Mouse (Mus musculus) forebrain, embryonic 14.5 days (tissue): ENCODE measurements around the gene Dnhd1. TPM values are rescaled to one million over a fixed set of nuclear protein-coding genes. Genes with fewer than 3 reads are reported as not detected.
"Not testable (repeated sequence)": the region's sequence is repeated elsewhere in the genome, so short reads cannot be mapped to it uniquely, and the experiment has no call there.

Experiments
- ATAC-seq: fragments of 200-750 bp; cut with Nextera tagmentation; 2 replicates; pipeline ENCODE4 v1.8.0; 2017; ENCODE audit warnings: mild to moderate bottlenecking, moderate library complexity
- DNase-seq: peaks from one replicate; pipeline ENCODE4 v3.0.0-alpha.2; 2015; ENCODE audit warnings: low spot score
- H3K27ac ChIP-seq: fragments of 300-500 bp; sonication (generic); 2 replicates; pipeline ENCODE4 v1.5.1; 2014; ENCODE audit warnings: low read depth, mild to moderate bottlenecking, control low read depth, low read length, moderate library complexity
- H3K27me3 ChIP-seq: fragments of 300-500 bp; sonication (generic); replicated peaks from 2 replicates; pipeline ENCODE4 v1.6.1; 2014; ENCODE audit warnings: low read length, control low read depth, mixed read lengths; ENCODE audit not compliant: control insufficient read depth, insufficient read depth
- H3K36me3 ChIP-seq: fragments of 300-500 bp; sonication (generic); 2 replicates; pipeline ENCODE4 v1.6.1; 2014; ENCODE audit warnings: low read length, control low read depth; ENCODE audit not compliant: control insufficient read depth, insufficient read depth
- H3K4me1 ChIP-seq: fragments of 300-500 bp; sonication (generic); 2 replicates; pipeline ENCODE4 v1.6.1; 2014; ENCODE audit warnings: antibody characterized with exemption, low read length, control low read depth; ENCODE audit not compliant: control insufficient read depth, insufficient read depth
- H3K4me2 ChIP-seq: fragments of 300-500 bp; sonication (generic); 2 replicates; pipeline ENCODE4 v1.6.1; 2014; ENCODE audit warnings: mild to moderate bottlenecking, control low read depth, low read length
- H3K4me3 ChIP-seq: fragments of 300-500 bp; sonication (generic); 2 replicates; pipeline ENCODE4 v1.5.1; 2014; ENCODE audit warnings: low read depth, low read length, control low read depth
- H3K9ac ChIP-seq: fragments of 300-500 bp; sonication (generic); 2 replicates; pipeline ENCODE4 v1.6.1; 2014; ENCODE audit warnings: mild to moderate bottlenecking, low read length, control low read depth, moderate library complexity
- H3K9me3 ChIP-seq: fragments of 300-500 bp; sonication (generic); replicated peaks from 2 replicates; pipeline ENCODE4 v1.6.1; 2016; ENCODE audit warnings: low read length, control low read depth, mixed read lengths; ENCODE audit not compliant: control insufficient read depth
- WGBS: fragments of 180-500 bp; shearing (Covaris S2); extraction: QIAGEN DNeasy Blood & Tissue Kit; methylation state at CpG from one replicate; pipeline ENCODE4 v1.1.7; 2014; 5-methylcytosine and 5-hydroxymethylcytosine counted together
- polyA plus RNA-seq: library from polyadenylated mRNA; unstranded; fragments of >200 nt; fragmentation: Nextera tagmentation; extraction: Ambion mirVana; gene quantifications from 2 replicates; pipeline ENCODE4 v1.2.1, GENCODE M21; 2014

The Dnhd1 gene
- polyA plus RNA-seq, 1 experiment from 2014 or later, result 1.1 TPM

DNA sequence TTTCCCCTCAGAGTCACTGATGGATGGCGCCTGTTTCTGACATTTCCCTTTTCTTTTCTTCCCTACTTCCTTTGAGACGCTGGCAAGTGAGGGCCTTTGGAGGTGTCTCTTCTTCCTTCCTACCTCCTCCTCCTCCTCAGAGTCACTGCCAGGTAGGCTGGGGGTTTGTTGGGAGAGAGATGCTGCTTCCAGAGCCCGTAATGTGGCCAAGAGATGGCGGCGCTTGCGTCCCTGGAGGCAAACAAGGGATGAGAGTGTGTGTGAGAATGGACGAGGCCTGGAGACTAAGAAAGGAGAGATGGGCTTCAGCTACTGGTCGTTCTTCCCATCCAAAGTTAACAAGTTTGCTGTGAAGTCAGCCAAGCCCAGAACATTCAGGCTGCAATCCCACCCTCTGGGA is 84.2 kb downstream of the Dnhd1 start:
- H3K36me3 ChIP-seq, result peaks cover 43% of the 10 kb centered on the region
- ATAC-seq (no peak), DNase-seq (no peak)

DNA sequence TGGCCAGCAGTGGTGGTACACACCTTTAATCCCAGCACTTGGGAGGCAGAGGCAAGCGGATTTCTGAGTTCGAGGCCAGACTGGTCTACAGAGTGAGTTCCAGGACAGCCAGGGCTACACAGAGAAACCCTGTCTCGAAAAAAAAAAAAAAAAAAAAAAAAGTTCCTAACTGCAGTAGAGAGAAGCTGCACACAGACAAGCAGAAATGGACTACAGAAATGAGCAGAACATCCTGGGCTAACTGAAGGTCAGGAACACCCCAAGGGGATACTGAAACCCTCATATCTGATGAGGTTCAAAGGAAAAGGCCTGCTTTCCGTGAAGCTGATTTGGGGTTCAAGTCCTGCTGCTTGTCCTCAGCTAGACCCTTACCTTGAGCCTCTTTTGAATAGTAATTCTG is 84.8 kb downstream of the Dnhd1 start:
- not testable (repeated sequence) for H3K27ac ChIP-seq, DNase-seq, ATAC-seq, H3K9me3 ChIP-seq, H3K27me3 ChIP-seq, H3K4me1 ChIP-seq
- H3K9ac ChIP-seq, result peak overlapping the region; percentile 90
- H3K4me2 ChIP-seq, result peak overlapping the region; percentile 76
- peaks cover 42% of the 10 kb centered on the region for H3K36me3 ChIP-seq
- WGBS, result 65% methylated on average over 4 of the region's 4 CpGs
- peak overlapping the region; percentile 87 for H3K4me3 ChIP-seq

More for the DNA sequence above, 84.2 kb downstream of the Dnhd1 start:
- whole genome bisulfite sequencing, result 88% methylated on average over 8 of the region's 8 CpGs
- H3K4me1 ChIP-seq, result peaks cover 3% of the 10 kb centered on the region; the same call in 1 of the 2 replicates
- H3K27me3 ChIP-seq, result no peaks in the 10 kb centered on the region
- no peaks in the 10 kb centered on the region for H3K9me3 ChIP-seq
- H3K9ac ChIP-seq, result no peak overlapping the region
- no peak overlapping the region for H3K4me2 ChIP-seq
- H3K4me3 ChIP-seq, result no peak overlapping the region
- H3K27ac ChIP-seq, result no peak overlapping the region

DNA sequence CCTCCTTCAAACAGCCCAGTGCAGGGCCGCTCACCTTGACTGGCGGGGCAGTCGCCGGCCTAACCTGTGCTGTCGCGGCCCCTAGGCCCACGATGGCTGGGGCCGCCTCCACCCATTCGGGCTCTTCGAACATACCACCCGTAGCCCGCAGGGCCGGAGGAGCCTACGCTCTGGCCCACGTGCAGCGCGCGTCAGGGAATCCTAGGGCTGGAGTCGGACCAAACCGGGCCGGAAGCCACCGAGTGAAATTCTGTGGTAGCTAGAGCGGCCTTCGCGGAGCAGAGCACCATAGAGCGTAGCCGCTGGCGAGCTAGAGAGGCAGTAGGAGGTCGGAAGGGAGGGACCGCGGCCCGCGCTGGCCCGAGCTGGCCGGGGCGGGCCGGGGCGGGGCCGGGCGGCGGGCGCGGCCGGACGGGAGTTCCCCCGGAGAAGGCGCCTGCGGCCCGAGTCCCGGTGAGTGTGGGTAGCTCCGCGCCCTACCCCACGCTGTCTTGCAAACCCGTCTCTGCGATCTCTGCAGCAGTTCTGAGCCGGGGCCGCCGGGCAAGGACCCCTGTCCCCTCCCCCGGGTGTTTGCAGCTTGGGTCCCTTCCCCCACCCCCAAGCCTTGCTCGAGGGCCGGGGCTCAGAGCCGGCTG is 85.8 kb downstream of the Dnhd1 start, which contains the start of gene Ilk:
TSS of gene Ilk (plus strand) at position 329 of the 638 bp plus-strand sequence.
- Histone ChIP-seq H3K36me3 (peaks cover 43% of the 10 kb centered on the region), H3K4me3 (peak within 1 kb of the TSS; percentile 87), H3K4me2 (peak within 1 kb of the TSS; percentile 76), H3K27ac (peak within 1 kb of the TSS; percentile 66; the same call in 1 of the 2 replicates), H3K9me3 (no peaks in the 10 kb centered on the region), H3K27me3 (no peaks in the 10 kb centered on the region), H3K4me1 (peaks cover 3% of the 10 kb centered on the region; the same call in 1 of the 2 replicates), H3K9ac (peak within 1 kb of the TSS; percentile 90)
- WGBS, result under 1% methylated on average over 53 of the region's 62 CpGs
- ATAC-seq (peak; percentile 97), DNase-seq (peak; percentile 92)

DNA sequence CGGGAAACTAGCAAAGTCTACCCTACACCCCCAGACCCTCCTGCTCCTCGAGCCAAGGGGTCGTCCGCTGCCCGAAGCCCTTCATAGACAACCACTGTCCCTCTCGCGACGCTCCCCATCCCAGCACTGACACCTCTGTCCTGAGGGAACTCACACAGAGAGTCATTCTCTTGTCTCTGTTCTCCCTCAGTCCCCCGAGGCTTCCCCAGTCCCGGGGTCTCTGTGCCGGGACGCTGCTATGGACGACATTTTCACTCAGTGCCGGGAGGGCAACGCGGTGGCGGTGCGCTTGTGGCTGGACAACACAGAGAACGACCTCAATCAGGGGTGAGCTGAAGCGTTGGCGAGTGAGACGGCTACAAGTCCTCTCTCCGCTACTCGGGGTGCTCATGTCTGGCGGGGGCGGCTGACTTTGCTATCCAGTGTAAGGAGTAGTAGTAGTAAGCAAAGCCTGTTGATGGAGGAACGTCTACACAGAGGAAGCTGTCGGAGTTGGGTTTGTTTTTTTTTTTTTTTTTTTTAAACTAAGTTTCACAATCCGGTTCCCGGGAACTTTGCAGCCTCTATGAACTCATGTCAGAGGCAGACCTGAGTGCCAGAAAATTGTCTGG is 86.4 kb downstream of the Dnhd1 start, which contains the start of gene Rrp8:
TSS of gene Rrp8 (minus strand) at position 475 of the 611 bp plus-strand sequence.
- DNase-seq, result no peak
- no peak; the same call in 1 of the 2 replicates for ATAC-seq
- H3K9ac ChIP-seq, result peak within 1 kb of the TSS; percentile 90
- peak within 1 kb of the TSS; percentile 87 for H3K4me3 ChIP-seq
- WGBS, result under 1% methylated on average over 30 of the region's 30 CpGs
- peak within 1 kb of the TSS; percentile 66; the same call in 1 of the 2 replicates for H3K27ac ChIP-seq
- peak within 1 kb of the TSS; percentile 76 for H3K4me2 ChIP-seq
- no peaks in the 10 kb centered on the region for H3K27me3 ChIP-seq
- H3K36me3 ChIP-seq, result peaks cover 46% of the 10 kb centered on the region
- H3K9me3 ChIP-seq, result no peaks in the 10 kb centered on the region
- H3K4me1 ChIP-seq, result peaks cover 3% of the 10 kb centered on the region; the same call in 1 of the 2 replicates

DNA sequence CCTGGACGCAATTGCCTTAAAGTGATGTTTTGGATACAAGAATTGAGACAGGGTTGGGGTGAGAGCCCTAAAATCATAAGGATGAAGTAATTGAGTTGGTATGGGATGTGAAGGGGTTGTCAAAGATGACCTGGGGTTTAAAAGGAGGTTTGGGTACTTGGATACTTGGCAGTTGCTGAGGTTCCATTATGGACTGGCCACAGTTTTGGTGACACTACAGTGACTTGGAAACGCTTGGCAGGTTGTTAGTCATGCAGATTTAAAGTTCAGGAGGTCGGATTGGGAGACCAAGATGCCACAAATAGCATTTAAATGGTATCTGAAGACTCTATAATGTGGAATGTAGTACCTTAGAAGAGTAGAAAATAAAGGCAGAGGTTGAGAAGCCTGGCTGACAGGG is 87.0 kb downstream of the Dnhd1 start:
- 46% methylated on average over 3 of the region's 3 CpGs for WGBS
- no peak for ATAC-seq
- peak overlapping the region; percentile 90 for H3K9ac ChIP-seq

DNA sequence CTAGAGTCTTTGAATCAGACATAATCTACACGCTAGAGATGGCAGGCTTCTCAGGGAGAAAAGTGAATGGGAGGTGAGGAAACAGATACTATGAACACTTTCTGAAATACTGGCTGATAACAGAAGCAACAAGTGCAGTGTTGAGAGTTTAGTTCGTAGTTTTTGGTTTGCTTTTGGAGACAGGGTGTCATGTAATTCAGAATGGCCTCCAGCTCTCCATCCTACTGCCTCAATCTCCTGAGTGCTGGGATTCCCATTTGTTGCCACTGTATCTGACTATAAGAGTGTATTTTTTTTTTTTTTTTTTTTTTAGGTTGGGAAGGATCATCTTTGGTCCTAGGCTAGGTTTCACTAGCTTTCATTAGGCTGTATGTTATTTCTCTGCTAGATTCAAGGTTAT is 87.7 kb downstream of the Dnhd1 start:
- no peak overlapping the region for H3K4me3 ChIP-seq
- no peak for DNase-seq
- H3K27me3 ChIP-seq, result no peaks in the 10 kb centered on the region
- H3K4me2 ChIP-seq, result peak overlapping the region; percentile 76
- peaks cover 3% of the 10 kb centered on the region; the same call in 1 of the 2 replicates for H3K4me1 ChIP-seq
- WGBS, result 81% methylated on average over 2 of the region's 2 CpGs
- ATAC-seq, result no peak
- no peak overlapping the region for H3K27ac ChIP-seq
- H3K36me3 ChIP-seq, result peaks cover 45% of the 10 kb centered on the region
- H3K9ac ChIP-seq, result no peak overlapping the region
- H3K9me3 ChIP-seq, result no peaks in the 10 kb centered on the region

More for the DNA sequence above, 87.0 kb downstream of the Dnhd1 start:
- no peak for DNase-seq
- Histone ChIP-seq H3K27ac (no peak overlapping the region), H3K9me3 (no peaks in the 10 kb centered on the region), H3K36me3 (peaks cover 46% of the 10 kb centered on the region), H3K4me1 (peaks cover 3% of the 10 kb centered on the region; the same call in 1 of the 2 replicates), H3K4me3 (peak overlapping the region; percentile 87), H3K27me3 (no peaks in the 10 kb centered on the region), H3K4me2 (peak overlapping the region; percentile 76)

DNA sequence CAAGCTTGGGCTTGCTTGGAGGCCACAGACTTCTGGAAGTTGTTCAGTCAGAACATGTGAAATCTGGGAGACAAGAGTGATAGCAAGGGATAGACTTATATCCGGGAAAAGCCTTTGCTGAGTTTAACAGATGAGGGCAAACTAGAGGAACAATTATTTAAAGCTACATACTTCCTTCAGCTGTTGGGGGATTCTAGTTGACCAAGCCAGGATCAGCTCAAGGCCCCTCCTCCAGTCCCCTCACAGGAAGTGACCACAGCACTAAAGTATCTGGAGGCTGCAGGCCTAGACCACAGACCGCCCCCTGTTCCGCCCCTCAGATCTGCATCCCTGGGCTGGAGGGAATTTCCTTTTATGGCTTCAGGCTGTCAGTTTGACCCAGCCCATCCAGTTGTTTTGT is 88.3 kb downstream of the Dnhd1 start:
- H3K36me3 ChIP-seq, result peaks cover 38% of the 10 kb centered on the region
- peaks cover 3% of the 10 kb centered on the region; the same call in 1 of the 2 replicates for H3K4me1 ChIP-seq
- no peak overlapping the region for H3K4me3 ChIP-seq
- H3K27ac ChIP-seq, result no peak overlapping the region
- H3K9ac ChIP-seq, result no peak overlapping the region; the same call in 1 of the 2 replicates
- ATAC-seq (no peak), DNase-seq (peak; percentile 33)
- WGBS, result 32% methylated on average over 3 of the region's 3 CpGs
- no peak overlapping the region for H3K4me2 ChIP-seq
- H3K27me3 ChIP-seq, result no peaks in the 10 kb centered on the region
- no peaks in the 10 kb centered on the region for H3K9me3 ChIP-seq

DNA sequence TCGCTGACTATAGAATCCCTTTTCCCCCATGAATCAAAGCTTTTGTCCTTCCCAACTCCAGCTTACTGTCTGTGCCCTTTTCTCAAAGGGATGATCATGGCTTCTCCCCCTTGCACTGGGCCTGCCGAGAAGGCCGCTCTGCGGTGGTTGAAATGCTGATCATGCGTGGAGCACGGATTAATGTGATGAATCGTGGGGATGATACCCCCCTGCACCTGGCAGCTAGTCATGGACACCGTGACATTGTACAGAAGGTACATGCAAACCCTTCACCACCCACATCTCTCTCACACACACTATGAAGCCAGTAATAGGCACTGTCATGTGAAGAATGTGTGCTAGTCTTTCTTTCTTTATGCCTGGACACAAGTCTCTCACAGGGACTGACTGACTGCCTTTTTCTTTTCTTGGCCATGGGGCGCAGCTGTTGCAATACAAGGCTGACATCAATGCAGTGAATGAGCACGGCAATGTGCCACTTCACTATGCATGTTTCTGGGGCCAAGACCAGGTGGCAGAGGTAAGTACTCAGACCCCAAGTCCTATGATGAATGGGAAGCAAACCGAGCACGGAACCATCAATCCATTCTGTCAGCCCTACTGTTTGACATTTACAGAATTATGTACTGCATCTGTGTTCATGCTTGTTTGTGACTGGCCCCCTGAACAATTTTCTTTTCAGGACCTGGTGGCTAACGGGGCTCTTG is 89.6 kb downstream of the Dnhd1 start:
- Histone ChIP-seq H3K27ac (no peak overlapping the region), H3K9ac (no peak overlapping the region), H3K4me1 (peaks cover 3% of the 10 kb centered on the region; the same call in 1 of the 2 replicates), H3K4me2 (no peak overlapping the region), H3K36me3 (peaks cover 32% of the 10 kb centered on the region), H3K4me3 (no peak overlapping the region), H3K27me3 (no peaks in the 10 kb centered on the region), H3K9me3 (no peaks in the 10 kb centered on the region)
- ATAC-seq (no peak), DNase-seq (no peak)
- WGBS, result 83% methylated on average over 13 of the region's 13 CpGs
